ENCODE assay signal across 9 mouse cellular contexts in the genomic region with DNA sequence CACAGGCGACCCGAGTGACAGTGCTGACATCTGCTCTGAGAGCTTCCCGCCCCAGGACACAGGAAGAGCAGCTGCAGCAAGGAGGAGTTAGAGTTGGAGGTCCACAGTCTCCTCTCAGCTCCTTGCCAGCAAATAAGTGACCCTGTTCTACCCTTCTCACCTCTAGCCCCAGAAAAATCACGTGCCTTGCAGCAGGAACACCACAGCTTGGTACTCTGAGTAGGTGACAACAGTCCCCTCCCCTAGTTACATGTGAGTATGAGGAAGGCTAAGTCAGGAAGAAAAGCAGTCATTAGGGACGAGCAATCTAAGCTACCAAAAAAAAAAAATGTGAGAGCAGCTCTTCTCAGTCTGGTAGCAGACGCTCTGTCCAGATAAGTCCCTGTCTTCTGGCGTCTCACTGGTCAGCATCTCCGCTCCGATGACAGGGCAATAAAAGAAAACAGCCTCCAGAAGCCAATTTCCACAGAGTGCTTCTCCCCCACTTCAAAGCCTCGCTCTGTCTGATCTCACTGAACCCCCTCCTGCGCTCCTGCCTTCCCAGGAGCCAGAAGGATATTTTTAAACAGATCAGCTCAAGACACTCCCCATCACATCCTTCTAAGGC. TPM values are rescaled to one million over a fixed set of nuclear protein-coding genes. Genes with fewer than 3 reads are reported as not detected.
DNase-seq lines count a peak whose midpoint lies in the region; ATAC-seq and TF ChIP-seq lines count a peak whose summit lies in the region.
"Had no signal": no experiment of that assay in that cellular context is flagged by ENCODE, and none has a peak within 500 bp of the region (broad histone marks: within the 10 kb centered on the region; RNA-seq: fewer than 3 reads in every experiment).

No protein-coding gene starts in this region.

- 0 out of 2 replicates have a peak overlapping the region, but pooled peaks have one; percentile 17 for H3K9ac ChIP-seq in intestine, postnatal 0 days (ENCODE audit: low read depth, low read length)
- H3K9ac ChIP-seq in midbrain, embryonic 16.5 days (ENCODE audit: low read depth, low read length) = no peak overlapping the region

- no peak for TF ChIP-seq CTCF in intestine, postnatal 0 days (IDR thresholded peaks at IDR 0.05; ENCODE audit: low read depth)

- H3K4me2 ChIP-seq in intestine, postnatal 0 days (replicated peaks; ENCODE audit: low read depth) = peak overlapping the region; percentile 24; the same call in 1 of the 2 replicates
- no peak overlapping the region for H3K4me2 ChIP-seq in midbrain, embryonic 16.5 days (ENCODE audit: low read length)

- H3K4me3 ChIP-seq in intestine, postnatal 0 days (ENCODE audit: low read depth, low read length) = no peak overlapping the region
- no peak overlapping the region for H3K4me3 ChIP-seq in midbrain, embryonic 16.5 days (ENCODE audit: low read depth, low read length)

- 25% methylated on average over 11 of the region's 11 CpGs for WGBS in intestine, postnatal 0 days
- WGBS in midbrain, embryonic 16.5 days = 34% methylated on average over 11 of the region's 11 CpGs

- no peak overlapping the region for H3K27ac ChIP-seq in intestine, postnatal 0 days (ENCODE audit: low read depth, low read length)
- H3K27ac ChIP-seq in midbrain, embryonic 16.5 days (ENCODE audit: low read length) = peak overlapping the region; percentile 48; the same call in 1 of the 2 replicates
- H3K27ac ChIP-seq: macrophage had no signal

- peaks cover 7% of the 10 kb centered on the region for H3K4me1 ChIP-seq in intestine, postnatal 0 days (replicated peaks; ENCODE audit: control insufficient read depth, insufficient read depth, low read length)
- H3K4me1 ChIP-seq in midbrain, embryonic 16.5 days (ENCODE audit: control insufficient read depth, insufficient read depth, low read length) = peaks cover 54% of the 10 kb centered on the region

- no peaks in the 10 kb centered on the region for H3K27me3 ChIP-seq in intestine, postnatal 0 days (replicated peaks; ENCODE audit: control insufficient read depth, insufficient read depth, low read length)
- no peaks in the 10 kb centered on the region for H3K27me3 ChIP-seq in midbrain, embryonic 16.5 days (ENCODE audit: control insufficient read depth, insufficient read depth, low read depth, low read length)

- ATAC-seq in intestine, postnatal 0 days = no peak
- ATAC-seq in midbrain, embryonic 16.5 days = no peak

- no peaks in the 10 kb centered on the region for H3K36me3 ChIP-seq in intestine, postnatal 0 days (ENCODE audit: control insufficient read depth, insufficient read depth)
- no peaks in the 10 kb centered on the region for H3K36me3 ChIP-seq in midbrain, embryonic 16.5 days (ENCODE audit: control insufficient read depth, insufficient read depth, low read length)

- H3K9me3 ChIP-seq in intestine, postnatal 0 days (ENCODE audit: control insufficient read depth) = no peaks in the 10 kb centered on the region
- no peaks in the 10 kb centered on the region for H3K9me3 ChIP-seq in midbrain, embryonic 16.5 days (replicated peaks; ENCODE audit: control insufficient read depth, low read length, poor library complexity, severe bottlenecking)

- peak; percentile 47 for DNase-seq in cerebellum, adult 9-10 months
- DNase-seq in cerebellum, adult 11-12 months = no peak
- DNase-seq in right cerebral cortex, adult 18-20 months = peak; percentile 36
- DNase-seq in right cerebral cortex, postnatal 36 days (ENCODE audit: low spot score in 2 of 2) = no peak
- no peak for DNase-seq in Muller cell, postnatal 12 days (ENCODE audit: inconsistent ontology term)
- no peak for DNase-seq in T-cell, adult 2 months (ENCODE audit: low spot score)

RNA-seq across cellular contexts. Expression of gene Ptpn11, which starts 6.1 kb away (rescaled TPM):
- 14.0 and 15.6 TPM in 2 replicates for polyA plus RNA-seq in intestine, postnatal 0 days (2015; fragmentation: Nextera tagmentation; extraction: Ambion mirVana)
- 18.4 and 21.4 TPM in 2 replicates for polyA plus RNA-seq in midbrain, embryonic 16.5 days (2015; fragmentation: Nextera tagmentation; extraction: Ambion mirVana)

RNA-seq across cellular contexts. Expression of gene Rpl6, which starts 19.2 kb away (rescaled TPM):
- 359 and 402 TPM in 2 replicates for polyA plus RNA-seq in intestine, postnatal 0 days (2015; fragmentation: Nextera tagmentation; extraction: Ambion mirVana)
- polyA plus RNA-seq in midbrain, embryonic 16.5 days (2015; fragmentation: Nextera tagmentation; extraction: Ambion mirVana) = 345 and 352 TPM in 2 replicates

RNA-seq across cellular contexts. Expression of gene Hectd4, which starts 35.0 kb away (rescaled TPM):
- 2.1 and 2.2 TPM in 2 replicates for polyA plus RNA-seq in intestine, postnatal 0 days (2015; fragmentation: Nextera tagmentation; extraction: Ambion mirVana)
- 22.6 and 22.9 TPM in 2 replicates for polyA plus RNA-seq in midbrain, embryonic 16.5 days (2015; fragmentation: Nextera tagmentation; extraction: Ambion mirVana)

Comparison
In these comparisons a context has a peak if more than half of its experiments do, and no peak if none do; other contexts are left out.
1. DNase-seq: peak in cerebellum, adult 9-10 months (single experiment) and right cerebral cortex, adult 18-20 months (single experiment); none in cerebellum, adult 11-12 months (single experiment), right cerebral cortex, postnatal 36 days (0 of 2), Muller cell, postnatal 12 days (single experiment) and T-cell, adult 2 months (single experiment).